Mouse (Mus musculus): ENCODE measurements around the gene Armcx4. TPM values are rescaled to one million over a fixed set of nuclear protein-coding genes. Genes with fewer than 3 reads are reported as not detected.

Armcx4 gene
- 2.8 to 3.8 TPM (median 3.6 TPM) in 4 replicates for total RNA-seq (2023)

DNA sequence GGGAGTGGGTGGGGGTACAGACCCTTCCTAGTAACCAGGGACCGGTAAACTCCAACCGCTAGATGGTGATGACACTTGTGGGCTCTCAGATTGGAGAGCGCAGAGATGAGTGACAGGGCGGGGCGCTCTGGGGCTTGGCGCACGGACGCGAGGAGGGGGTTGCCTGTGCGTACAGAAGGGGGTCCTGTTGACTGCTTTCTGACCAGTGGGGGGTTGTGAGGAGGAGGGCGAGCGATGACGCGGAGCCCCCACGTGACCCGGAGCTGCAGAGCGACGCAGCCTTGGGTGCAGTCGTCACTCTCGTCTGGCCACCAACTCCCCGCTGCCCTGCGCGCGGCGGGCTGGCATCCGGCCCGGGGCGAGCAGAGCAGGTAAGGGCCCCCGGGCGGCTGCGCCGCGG lies at the start of gene Armcx4:
Armcx4 (plus strand) TSS at position 253 of the 400 bp plus-strand sequence.

DNA sequence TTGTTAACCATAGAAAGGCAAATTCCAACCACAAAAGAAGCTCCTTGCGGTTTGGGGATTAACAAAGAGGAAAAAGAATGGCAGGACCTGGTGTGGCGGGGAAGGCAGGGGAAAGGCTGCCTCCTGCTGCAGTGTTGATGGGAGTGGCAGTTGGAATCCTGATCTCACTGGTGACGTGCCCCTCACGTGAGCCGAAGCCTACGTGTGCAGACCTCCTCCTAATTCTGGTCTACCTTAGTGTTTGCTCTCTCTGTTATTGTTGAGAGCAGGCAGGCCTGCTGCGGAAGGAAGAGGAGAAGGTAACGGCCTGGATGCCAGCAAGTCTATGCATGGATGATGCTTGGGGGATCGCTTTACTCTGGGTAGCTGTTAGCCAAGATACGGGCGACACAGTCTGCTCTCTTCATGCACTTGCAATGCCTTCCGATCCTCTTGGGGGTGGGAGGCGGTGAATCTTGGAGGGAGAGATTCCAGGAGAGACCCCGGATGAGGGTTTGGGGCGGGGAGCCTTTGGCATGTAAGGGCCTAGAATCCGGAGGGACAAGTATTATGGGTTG lies 31.5 kb downstream of the Armcx4 start, which contains the start of gene Armcx1:
Armcx1 (plus strand) TSS at position 212 of the 557 bp plus-strand sequence.

Other genes with a start within 250 kb of the Armcx4 start
- not detected in 4 replicates for gene Taf7l, start 210.0 kb upstream of the Armcx4 start, total RNA-seq (2023)
- 14.0 to 22.1 TPM (median 19.4 TPM) in 4 replicates for gene Timm8a1, start 144.7 kb upstream of the Armcx4 start, total RNA-seq (2023)
- gene Btk, start 102.9 kb upstream of the Armcx4 start, total RNA-seq (2023) = 164 to 171 TPM (median 167 TPM) in 4 replicates
- gene Rpl36a, start 100.9 kb upstream of the Armcx4 start, total RNA-seq (2023) = 510 to 564 TPM (median 519 TPM) in 4 replicates
- gene Gla, start 85.4 kb upstream of the Armcx4 start, total RNA-seq (2023) = 135 to 148 TPM (median 147 TPM) in 4 replicates
- gene Hnrnph2, start 85.3 kb upstream of the Armcx4 start, total RNA-seq (2023) = 153 to 171 TPM (median 166 TPM) in 4 replicates
- 0.43 to 0.47 TPM in 2 of 4 replicates, not detected in the others for gene Armcx1, start 31.4 kb downstream of the Armcx4 start, total RNA-seq (2023)
- 3.3 to 4.4 TPM (median 3.7 TPM) in 4 replicates for gene Armcx6, start 64.9 kb downstream of the Armcx4 start, total RNA-seq (2023)
- gene Armcx3, start 70.1 kb downstream of the Armcx4 start, total RNA-seq (2023) = 16.9 to 19.7 TPM (median 17.7 TPM) in 4 replicates
- gene Armcx2, start 122.7 kb downstream of the Armcx4 start, total RNA-seq (2023) = 33.4 to 45.7 TPM (median 37.1 TPM) in 4 replicates